Mouse (Mus musculus) adrenal gland, postnatal 14 days (tissue): ENCODE measurements around the gene Fbp1. TPM values are rescaled to one million over a fixed set of nuclear protein-coding genes. Genes with fewer than 3 reads are reported as not detected.
"Not testable (repeated sequence)": the region's sequence is repeated elsewhere in the genome, so short reads cannot be mapped to it uniquely, and the experiment has no call there.

Source experiments
- DNase-seq: peaks from one replicate; pipeline ENCODE4 v3.0.0; 2021; ENCODE audit warnings: mixed read lengths
- long read RNA-seq, 2 experiments: library from polyadenylated mRNA; stranded (forward); transcript quantifications; one replicate each; pipeline ENCODE4 v2.0.0; 2021
- total RNA-seq: library from RNA; stranded (reverse); gene quantifications from 2 replicates; pipeline ENCODE4 v1.2.3, GENCODE M21; 2021

Gene Fbp1
- 6.5 and 111 TPM in 2 replicates for total RNA-seq
- long read RNA-seq, experiment 1, partial matches to known transcripts, result 1 of 6 reads
- long read RNA-seq, experiment 1, other reads (novel, unspliced or antisense), result 1 of 6 reads
- long read RNA-seq, experiment 2, transcript Fbp1-201 (7 exons, 1,479 nt), result major isoform, 106 of 127 reads
- long read RNA-seq, experiment 2, partial matches to known transcripts, result 19 of 127 reads
- long read RNA-seq, experiment 2, other reads (novel, unspliced or antisense), result 2 of 127 reads

- DNase-seq, result peak; percentile 11
Measured at GRCm38 (mm10) chr13:62887712-62888441, at the start of gene Fbp1. Gene Fbp1 (minus strand): TSS chr13:62888282.

GRCm38 (mm10) chr13:62932452-62932851 is 44.4 kb upstream of the Fbp1 start:
- DNase-seq, result no peak

GRCm38 (mm10) chr13:62929766-62930389 is 41.8 kb upstream of the Fbp1 start:
- peak; percentile 62 for DNase-seq

- DNase-seq, result not testable (repeated sequence)
Measured at GRCm38 (mm10) chr13:62929144-62929543, 41.1 kb upstream of the Fbp1 start.

GRCm38 (mm10) chr13:62927470-62927869 is 39.4 kb upstream of the Fbp1 start:
- DNase-seq, result no peak

- DNase-seq, result peak; percentile 72
Measured at GRCm38 (mm10) chr13:62926479-62926878, 38.4 kb upstream of the Fbp1 start.

DNA sequence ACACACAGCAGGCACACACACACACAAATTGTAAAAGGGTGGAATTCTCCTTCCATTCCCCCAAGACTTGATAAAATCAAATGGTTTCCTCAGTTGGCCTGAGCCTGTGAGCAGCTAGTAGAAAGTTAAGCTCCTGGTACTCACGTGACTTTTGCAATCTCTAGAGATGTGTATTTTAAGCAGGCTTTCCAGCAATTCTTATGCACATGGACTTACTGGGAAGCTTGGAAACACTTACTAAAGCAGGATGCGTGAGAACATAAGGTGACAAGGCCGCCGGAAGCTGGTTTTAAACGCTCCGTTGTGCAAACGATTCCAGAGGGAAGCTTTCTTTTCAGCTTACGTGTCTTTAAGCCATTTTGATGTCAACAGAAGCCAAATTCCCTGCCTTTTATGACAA is 35.1 kb upstream of the Fbp1 start:
- no peak for DNase-seq

DNA sequence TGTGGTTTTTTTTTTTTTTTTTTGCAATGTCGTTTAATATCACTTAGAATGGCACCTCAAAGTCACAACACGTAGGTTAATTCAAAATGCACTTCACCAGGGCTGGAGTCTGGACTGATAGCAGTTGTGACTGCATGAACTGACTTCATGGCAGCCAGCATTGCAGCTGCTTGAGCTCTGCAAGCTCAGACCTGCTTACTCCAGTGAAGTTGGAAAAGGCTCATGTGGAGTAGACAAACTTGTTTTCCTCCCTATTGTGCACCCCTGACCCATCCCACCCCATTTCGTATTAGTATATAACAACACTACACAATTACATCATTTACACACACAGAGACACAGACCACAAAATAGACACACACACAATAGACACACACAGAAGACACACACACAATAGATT is 34.6 kb upstream of the Fbp1 start:
- no peak for DNase-seq

GRCm38 (mm10) chr13:62919647-62920341 is 31.7 kb upstream of the Fbp1 start:
- DNase-seq, result peak; percentile 90

- DNase-seq, result peak; percentile 46
Measured at GRCm38 (mm10) chr13:62917416-62918110, 29.5 kb upstream of the Fbp1 start.

DNA sequence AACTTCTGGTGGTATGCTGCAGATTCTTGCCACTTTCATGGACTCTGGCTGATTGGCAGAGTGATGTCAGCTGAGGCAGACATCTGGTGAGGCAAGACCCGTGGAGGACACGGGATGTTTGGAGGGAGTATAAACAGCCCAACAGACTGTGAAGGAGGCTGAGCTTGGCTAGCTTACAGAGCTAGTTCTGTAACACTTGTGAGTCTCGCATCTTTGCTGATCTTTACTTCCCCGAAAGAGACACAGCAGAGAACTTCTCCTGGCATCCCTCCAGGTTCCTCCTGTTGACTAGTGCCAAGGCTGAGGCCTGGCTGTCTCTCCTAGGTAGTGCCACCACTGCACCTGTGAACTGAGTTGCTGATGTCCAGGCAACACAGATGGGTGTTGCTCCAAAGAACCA is 28.6 kb upstream of the Fbp1 start:
- DNase-seq, result peak; percentile 8

- no peak for DNase-seq
Measured at GRCm38 (mm10) chr13:62911575-62911974, 23.5 kb upstream of the Fbp1 start.

DNA sequence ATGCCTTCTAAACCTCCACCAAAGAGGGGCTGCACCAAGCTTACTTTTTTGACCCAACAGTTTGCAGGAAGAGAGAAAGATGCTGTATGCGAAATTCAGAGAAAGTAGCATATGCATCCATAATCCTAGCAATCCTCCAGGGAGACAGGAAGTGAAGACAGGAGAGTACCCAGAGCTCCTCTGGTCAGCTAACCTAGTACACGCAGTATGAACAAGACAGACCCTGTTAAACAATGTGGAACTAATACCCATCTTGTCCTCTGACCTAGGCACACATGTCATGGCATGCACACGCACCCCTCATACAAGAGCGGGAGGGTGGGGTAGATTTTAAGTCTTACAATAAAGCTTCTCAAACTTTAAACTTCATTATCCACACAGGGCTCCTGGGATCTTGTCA is 22.1 kb upstream of the Fbp1 start:
- DNase-seq, result no peak

GRCm38 (mm10) chr13:62909776-62910175 is 21.7 kb upstream of the Fbp1 start:
- no peak for DNase-seq

- DNase-seq, result peak; percentile 69
Measured at GRCm38 (mm10) chr13:62908163-62908559, 20.1 kb upstream of the Fbp1 start.

GRCm38 (mm10) chr13:62907527-62908162 is 19.6 kb upstream of the Fbp1 start:
- DNase-seq, result no peak

GRCm38 (mm10) chr13:62901139-62901538 is 13.1 kb upstream of the Fbp1 start:
- no peak for DNase-seq

DNA sequence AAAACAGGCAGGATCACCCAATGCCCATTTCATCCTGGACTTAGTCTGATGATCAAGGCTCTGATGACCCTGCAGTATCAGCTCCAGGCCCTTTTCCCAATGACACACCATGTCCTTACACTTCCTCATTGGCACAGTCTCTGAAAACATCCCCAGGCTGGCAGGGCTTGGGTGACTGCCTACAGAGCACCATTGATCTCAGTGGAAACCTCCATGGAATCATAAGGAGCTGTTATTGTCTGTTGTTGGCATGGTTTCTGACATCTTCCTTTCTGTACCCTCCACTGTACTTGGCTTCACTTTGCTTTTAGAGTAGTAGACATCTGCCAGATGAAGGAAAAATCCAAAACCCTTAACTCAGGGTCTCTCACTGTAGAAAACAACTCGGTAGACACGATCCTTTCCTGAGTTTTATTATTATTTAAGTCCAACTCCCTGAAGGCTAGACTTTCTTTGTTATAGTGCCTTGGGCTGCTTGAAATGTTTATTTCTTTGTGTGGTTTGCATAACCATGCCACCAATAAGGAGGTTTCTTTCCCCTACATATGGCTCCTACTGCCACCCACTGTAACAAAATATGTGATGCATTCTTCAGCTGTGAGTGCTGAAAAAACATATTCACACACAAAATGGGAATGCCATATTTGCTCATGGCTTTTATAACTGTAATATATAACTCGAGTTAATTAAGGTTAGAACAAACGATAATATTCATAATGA is 10.0 kb upstream of the Fbp1 start:
- no peak for DNase-seq

- no peak for DNase-seq
Measured at GRCm38 (mm10) chr13:62893044-62893842, 5.2 kb upstream of the Fbp1 start.

- no peak for DNase-seq
Measured at GRCm38 (mm10) chr13:62889311-62889710, 1.2 kb upstream of the Fbp1 start.
